Mouse (Mus musculus) heart, embryonic 11.5 days (tissue): ENCODE results near the gene AI854703. TPM values are rescaled to one million over a fixed set of nuclear protein-coding genes. Genes with fewer than 3 reads are reported as not detected.

Experiments
- ATAC-seq: fragments of 200-750 bp; cut with Nextera tagmentation; replicated peaks from 2 replicates; pipeline ENCODE4 v1.8.0; 2017; ENCODE audit warnings: moderate library complexity; ENCODE audit not compliant: insufficient number of reproducible peaks, low FRiP score, low TSS enrichment
- H3K27ac ChIP-seq: fragments of 300-500 bp; sonication (generic); 2 replicates; pipeline ENCODE4 v1.5.1; 2014; ENCODE audit warnings: mild to moderate bottlenecking, low read depth, low read length
- H3K27me3 ChIP-seq: fragments of 300-500 bp; sonication (generic); 2 replicates; pipeline ENCODE4 v1.6.1; 2014; ENCODE audit warnings: mild to moderate bottlenecking, low read length, mixed read lengths; ENCODE audit not compliant: control insufficient read depth, insufficient read depth
- H3K36me3 ChIP-seq: fragments of 300-500 bp; sonication (generic); 2 replicates; pipeline ENCODE4 v1.6.1; 2014; ENCODE audit warnings: mild to moderate bottlenecking, low read length, moderate library complexity, mixed read lengths; ENCODE audit not compliant: control insufficient read depth, insufficient read depth
- H3K4me1 ChIP-seq: fragments of 300-500 bp; sonication (generic); 2 replicates; pipeline ENCODE4 v1.6.1; 2014; ENCODE audit warnings: low read length; ENCODE audit not compliant: control insufficient read depth, insufficient read depth
- H3K4me2 ChIP-seq: fragments of 300-500 bp; sonication (generic); 2 replicates; pipeline ENCODE4 v1.6.1; 2014; ENCODE audit warnings: mild to moderate bottlenecking, moderate library complexity
- H3K4me3 ChIP-seq: fragments of 300-500 bp; sonication (generic); 2 replicates; pipeline ENCODE4 v1.5.1; 2014; ENCODE audit warnings: low read depth, low read length
- H3K9ac ChIP-seq: fragments of 300-500 bp; sonication (generic); 2 replicates; pipeline ENCODE4 v1.6.1; 2014; ENCODE audit warnings: mild to moderate bottlenecking, low read depth, low read length, moderate library complexity
- H3K9me3 ChIP-seq: fragments of 300-500 bp; sonication (generic); replicated peaks from 2 replicates; pipeline ENCODE4 v1.6.1; 2016; ENCODE audit warnings: low read length; ENCODE audit not compliant: control insufficient read depth
- WGBS: fragments of 180-500 bp; shearing (Covaris S2); extraction: QIAGEN DNeasy Blood & Tissue Kit; methylation state at CpG from one replicate; pipeline ENCODE4 v1.1.7; 2014; ENCODE audit not compliant: insufficient replicate concordance; 5-methylcytosine and 5-hydroxymethylcytosine counted together
- polyA plus RNA-seq: library from polyadenylated mRNA; unstranded; fragments of >200 nt; fragmentation: Nextera tagmentation; extraction: Ambion mirVana; gene quantifications from 2 replicates; pipeline ENCODE4 v1.2.1, GENCODE M21; 2014

AI854703 gene
- polyA plus RNA-seq, 1 experiment from 2014 or later, result 0.66 TPM

DNA sequence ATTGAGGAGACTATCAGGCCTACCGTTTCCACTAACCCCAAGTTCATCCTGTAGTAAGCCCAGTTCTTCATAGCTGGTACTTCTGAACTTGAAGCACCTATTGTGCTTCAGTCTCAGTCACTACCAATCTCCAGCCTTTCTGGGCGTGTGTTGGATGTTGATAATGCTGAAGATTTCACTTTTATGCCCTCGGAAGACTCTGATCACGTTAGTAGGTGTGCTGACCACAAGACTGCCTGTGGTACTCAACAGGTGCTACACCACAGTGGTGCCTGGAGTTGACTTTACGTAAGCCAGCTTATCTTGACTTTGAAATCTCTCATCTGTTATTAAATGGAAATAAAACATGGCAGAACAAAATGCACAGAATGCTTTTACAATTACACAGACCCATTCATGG is 53.9 kb downstream of the AI854703 start:
- H3K4me2 ChIP-seq, result no peak overlapping the region
- no peak overlapping the region for H3K9ac ChIP-seq
- H3K27ac ChIP-seq, result no peak overlapping the region
- no peak overlapping the region for H3K4me3 ChIP-seq
- no peaks in the 10 kb centered on the region for H3K27me3 ChIP-seq
- ATAC-seq, result no peak
- no peaks in the 10 kb centered on the region for H3K9me3 ChIP-seq
- no peaks in the 10 kb centered on the region for H3K36me3 ChIP-seq
- whole genome bisulfite sequencing, result 72% methylated on average over 5 of the region's 5 CpGs
- H3K4me1 ChIP-seq, result no peaks in the 10 kb centered on the region

- no peak for ATAC-seq
- no peak overlapping the region for H3K27ac ChIP-seq
These were observed 55.0 kb downstream of the AI854703 start for GRCm38 (mm10) chr6:48681472-48682090.

DNA sequence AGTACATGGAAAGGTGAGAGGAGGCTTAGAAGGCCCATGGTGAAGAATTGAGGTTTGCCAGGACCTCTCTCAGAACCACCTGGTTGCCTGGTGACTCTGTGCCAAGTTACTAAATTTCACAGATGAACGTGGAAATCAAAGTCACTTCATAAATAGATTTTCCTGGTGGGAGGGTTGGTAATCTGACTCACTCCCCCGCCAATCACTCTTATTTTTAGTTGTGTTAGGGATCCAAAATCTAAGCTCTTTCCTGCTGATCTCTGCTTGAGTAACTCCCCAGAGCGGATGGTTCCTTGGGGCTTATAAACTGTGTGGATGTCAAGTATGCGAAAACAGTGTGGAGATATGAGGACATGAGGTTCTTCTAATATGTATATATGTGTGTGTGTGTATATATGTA is 55.7 kb downstream of the AI854703 start:
- H3K36me3 ChIP-seq, result no peaks in the 10 kb centered on the region
- H3K4me2 ChIP-seq, result no peak overlapping the region
- no peak for ATAC-seq
- no peak overlapping the region for H3K27ac ChIP-seq
- H3K9me3 ChIP-seq, result no peaks in the 10 kb centered on the region
- WGBS, result 73% methylated on average over 4 of the region's 4 CpGs
- H3K4me1 ChIP-seq, result no peaks in the 10 kb centered on the region
- H3K4me3 ChIP-seq, result no peak overlapping the region
- no peak overlapping the region for H3K9ac ChIP-seq
- no peaks in the 10 kb centered on the region for H3K27me3 ChIP-seq

More at GRCm38 (mm10) chr6:48681472-48682090, 55.0 kb downstream of the AI854703 start:
- Histone ChIP-seq H3K4me2 (no peak overlapping the region), H3K4me1 (no peaks in the 10 kb centered on the region), H3K4me3 (no peak overlapping the region), H3K36me3 (no peaks in the 10 kb centered on the region), H3K27me3 (no peaks in the 10 kb centered on the region), H3K9ac (no peak overlapping the region), H3K9me3 (no peaks in the 10 kb centered on the region)
- 61% methylated on average over 3 of the region's 3 CpGs for WGBS

Other genes with a start within 250 kb of the AI854703 start
- gene Krba1, start 231.2 kb upstream of the AI854703 start, polyA plus RNA-seq, result 14.7 and 15.4 TPM in 2 replicates
- gene Zfp467, start 180.9 kb upstream of the AI854703 start, polyA plus RNA-seq, result 17.3 and 17.8 TPM in 2 replicates
- gene Sspo, start 178.5 kb upstream of the AI854703 start, polyA plus RNA-seq, result 0.41 and 0.54 TPM in 2 replicates
- gene Atp6v0e2, start 89.1 kb upstream of the AI854703 start, polyA plus RNA-seq, result 19.8 and 24.1 TPM in 2 replicates
- 6.6 and 9.6 TPM in 2 replicates for gene Lrrc61, start 72.0 kb upstream of the AI854703 start, polyA plus RNA-seq
- gene Rarres2, start 54.0 kb upstream of the AI854703 start, polyA plus RNA-seq, result 16.4 and 18.3 TPM in 2 replicates
- gene Gm45021, start 37.2 kb upstream of the AI854703 start, polyA plus RNA-seq, result 0.77 and 1.3 TPM in 2 replicates
- gene Repin1, start 32.9 kb upstream of the AI854703 start, polyA plus RNA-seq, result 22.0 and 26.5 TPM in 2 replicates
- not detected in 2 replicates for gene Gm44965, start 32.8 kb upstream of the AI854703 start, polyA plus RNA-seq
- gene Zfp775, start 24.7 kb upstream of the AI854703 start, polyA plus RNA-seq, result 5.8 and 6.0 TPM in 2 replicates
- gene Gimap8, start 20.5 kb downstream of the AI854703 start, polyA plus RNA-seq, result 0.26 and 0.68 TPM in 2 replicates
- 8.8 and 10.6 TPM in 2 replicates for gene Gimap9, start 49.4 kb downstream of the AI854703 start, polyA plus RNA-seq
- gene Gimap4, start 57.8 kb downstream of the AI854703 start, polyA plus RNA-seq, result 8.6 and 10.0 TPM in 2 replicates
- gene Gimap6, start 81.5 kb downstream of the AI854703 start, polyA plus RNA-seq, result 30.5 and 30.6 TPM in 2 replicates
- 2.6 and 4.8 TPM in 2 replicates for gene Gm28053, start 91.8 kb downstream of the AI854703 start, polyA plus RNA-seq
- not detected in 2 replicates for gene Gimap7, start 91.9 kb downstream of the AI854703 start, polyA plus RNA-seq
- 17.6 and 22.5 TPM in 2 replicates for gene Gimap1, start 112.3 kb downstream of the AI854703 start, polyA plus RNA-seq
- 5.3 and 5.9 TPM in 2 replicates for gene Gimap5, start 119.4 kb downstream of the AI854703 start, polyA plus RNA-seq
- gene Gimap3, start 144.1 kb downstream of the AI854703 start, polyA plus RNA-seq, result not detected in 2 replicates
- gene Tmem176a, start 214.2 kb downstream of the AI854703 start, polyA plus RNA-seq, result 104 and 108 TPM in 2 replicates
- 219 and 237 TPM in 2 replicates for gene Tmem176b, start 214.7 kb downstream of the AI854703 start, polyA plus RNA-seq
- gene Aoc1, start 246.1 kb downstream of the AI854703 start, polyA plus RNA-seq, result not detected in 2 replicates